In genomic region chr4:72198877-72199411, GRCm38 (mm10) we compare ENCODE assay signal across 8 mouse cellular contexts. TPM values are rescaled to one million over a fixed set of nuclear protein-coding genes. Genes with fewer than 3 reads are reported as not detected.
DNase-seq lines count a peak whose midpoint lies in the region; ATAC-seq and TF ChIP-seq lines count a peak whose summit lies in the region.

No protein-coding gene starts in this region.

- no peaks in the 10 kb centered on the region for H3K27me3 ChIP-seq in cerebellum, adult 2 months (ENCODE audit: control insufficient read depth, insufficient read depth, low read length)
- no peaks in the 10 kb centered on the region; the same call in 1 of the 2 replicates for H3K27me3 ChIP-seq in hindbrain, embryonic 11.5 days (ENCODE audit: control insufficient read depth, insufficient read depth, low read length)
- no peaks in the 10 kb centered on the region for H3K27me3 ChIP-seq in lung, postnatal 0 days (replicated peaks; ENCODE audit: insufficient read depth, low read length)

- no peaks in the 10 kb centered on the region for H3K36me3 ChIP-seq in hindbrain, embryonic 11.5 days (ENCODE audit: control insufficient read depth, insufficient read depth, low read length)
- 0 out of 2 replicates have a peak, but pooled peaks cover 4% of the 10 kb centered on the region for H3K36me3 ChIP-seq in lung, postnatal 0 days (ENCODE audit: insufficient read depth, low read length)

- no peak for TF ChIP-seq POLR2A in cerebellum, adult 2 months (IDR thresholded peaks at IDR 0.05; ENCODE audit: borderline replicate concordance, insufficient read depth, low read length)

- peak overlapping the region; percentile 95 for H3K9ac ChIP-seq in hindbrain, embryonic 11.5 days (ENCODE audit: low read depth, low read length)
- H3K9ac ChIP-seq in lung, postnatal 0 days (replicated peaks; ENCODE audit: low read depth): peak overlapping the region; percentile 65

- H3K27ac ChIP-seq in cerebellum, adult 2 months (ENCODE audit: insufficient read depth, low read length): no peak overlapping the region
- H3K27ac ChIP-seq in hindbrain, embryonic 11.5 days (ENCODE audit: low read depth, low read length): peak overlapping the region; percentile 93
- H3K27ac ChIP-seq in lung, postnatal 0 days (ENCODE audit: low read length): peak overlapping the region; percentile 33; the same call in 1 of the 2 replicates

- TF ChIP-seq EP300 in lung, postnatal 0 days (IDR thresholded peaks at IDR 0.05): peak; percentile 66

- DNase-seq in MEL-GATA-1-ER (ENCODE audit: extremely low read depth, low read depth): peak; percentile 75
- peak; percentile 80 to 82 for DNase-seq in cerebellum, adult 2 months
- DNase-seq in frontal cortex, adult 2 months (ENCODE audit: extremely low spot score in 1 of 2, low spot score in 1 of 2): peak; percentile 78 to 85
- peak; percentile 87 for DNase-seq in hindbrain, embryonic 11.5 days (ENCODE audit: low spot score)
- DNase-seq in layer of hippocampus, postnatal 10 days (ENCODE audit: low spot score in 2 of 2): peak; percentile 81 to 86
- DNase-seq in lung, postnatal 0 days (ENCODE audit: low spot score): peak; percentile 95
- peak; percentile 61 for DNase-seq in ovary, postnatal 14 days (ENCODE audit: low spot score)
- DNase-seq in thymus, postnatal 10 days (ENCODE audit: low spot score in 2 of 2): peak; percentile 23 to 30

- peak; percentile 47 for ATAC-seq in hindbrain, embryonic 11.5 days (ENCODE audit: low FRiP score)
- peak; percentile 29 for ATAC-seq in lung, postnatal 0 days

- no peaks in the 10 kb centered on the region for H3K9me3 ChIP-seq in hindbrain, embryonic 11.5 days (ENCODE audit: control insufficient read depth, low read length)
- no peaks in the 10 kb centered on the region for H3K9me3 ChIP-seq in lung, postnatal 0 days (ENCODE audit: low read length)

- peaks cover 2% of the 10 kb centered on the region; the same call in 1 of the 2 replicates for H3K4me1 ChIP-seq in cerebellum, adult 2 months (ENCODE audit: control insufficient read depth, insufficient read depth, low read length)
- no peaks in the 10 kb centered on the region; the same call in 1 of the 2 replicates for H3K4me1 ChIP-seq in hindbrain, embryonic 11.5 days (replicated peaks; ENCODE audit: control insufficient read depth, insufficient read depth, low read length)
- H3K4me1 ChIP-seq in lung, postnatal 0 days (ENCODE audit: insufficient read depth, low read depth, low read length): peaks cover 24% of the 10 kb centered on the region

- TF ChIP-seq CTCF in cerebellum, adult 2 months (IDR thresholded peaks at IDR 0.05; ENCODE audit: borderline replicate concordance, insufficient read depth, low read depth, low read length): peak; percentile 78
- TF ChIP-seq CTCF in lung, postnatal 0 days (IDR thresholded peaks at IDR 0.05): peak; percentile 88

- 2% methylated on average over 22 of the region's 22 CpGs for whole genome bisulfite sequencing in cerebellum, adult 2 months
- WGBS in hindbrain, embryonic 11.5 days: under 1% methylated on average over 22 of the region's 22 CpGs
- WGBS in lung, postnatal 0 days: under 1% methylated on average over 22 of the region's 22 CpGs

- H3K4me3 ChIP-seq in cerebellum, adult 2 months (replicated peaks; ENCODE audit: insufficient read depth, low read depth, low read length): peak overlapping the region; percentile 76
- peak overlapping the region; percentile 95 for H3K4me3 ChIP-seq in hindbrain, embryonic 11.5 days (ENCODE audit: low read depth, low read length)
- peak overlapping the region; percentile 79 for H3K4me3 ChIP-seq in lung, postnatal 0 days (ENCODE audit: low read depth, low read length)

- peak overlapping the region; percentile 64 for H3K4me2 ChIP-seq in hindbrain, embryonic 11.5 days (replicated peaks; ENCODE audit: low read depth, low read length)
- H3K4me2 ChIP-seq in lung, postnatal 0 days (replicated peaks; ENCODE audit: low read depth, low read length): peak overlapping the region; percentile 72

RNA-seq across cellular contexts. Expression of gene Tle1, which starts 1.8 kb away (rescaled TPM):
- 23.9 and 25.1 TPM in 2 replicates for polyA plus RNA-seq in cerebellum, adult 2 months (2012; rRNA removed)
- 44.0 TPM in 2 replicates for polyA plus RNA-seq in frontal cortex, adult 2 months (2012; rRNA removed)
- 43.8 and 44.1 TPM in 2 replicates for polyA plus RNA-seq in hindbrain, embryonic 11.5 days (2014; fragmentation: Nextera tagmentation; extraction: Ambion mirVana)
- 10 to 100 TPM; 57.4 to 57.9 TPM for total RNA-seq in layer of hippocampus, postnatal 10 days (2021)
- 18.2 and 18.9 TPM in 2 replicates for polyA plus RNA-seq in lung, postnatal 0 days (2015; fragmentation: Nextera tagmentation; extraction: Ambion mirVana)

Comparison
In these comparisons a context has a peak if more than half of its experiments do, and no peak if none do; other contexts are left out.
1. DNase-seq: peak in every context shown above with its lines; median percentile 95 in lung, postnatal 0 days; 87 in hindbrain, embryonic 11.5 days; 84 in layer of hippocampus, postnatal 10 days; 82 in frontal cortex, adult 2 months; 81 in cerebellum, adult 2 months; 75 in MEL-GATA-1-ER; 61 in ovary, postnatal 14 days; 26 in thymus, postnatal 10 days.